Mouse (Mus musculus) kidney, adult 10 weeks (tissue): ENCODE data around the gene Cenpx. TPM values are rescaled to one million over a fixed set of nuclear protein-coding genes. Genes with fewer than 3 reads are reported as not detected.

ENCODE experiments used
- polyA plus RNA-seq: library from polyadenylated mRNA; stranded (reverse); fragments of 350-450 nt; fragmentation: Illumina TruSeq; extraction: RNeasy Lipid Tissue Mini Kit (QIAGEN cat#74804); gene quantifications from one replicate; pipeline ENCODE4 v1.2.3, GENCODE M21; 2014; ENCODE audit warnings: low read depth, low replicate concordance

Gene Cenpx
- 0.97 TPM for polyA plus RNA-seq

DNA sequence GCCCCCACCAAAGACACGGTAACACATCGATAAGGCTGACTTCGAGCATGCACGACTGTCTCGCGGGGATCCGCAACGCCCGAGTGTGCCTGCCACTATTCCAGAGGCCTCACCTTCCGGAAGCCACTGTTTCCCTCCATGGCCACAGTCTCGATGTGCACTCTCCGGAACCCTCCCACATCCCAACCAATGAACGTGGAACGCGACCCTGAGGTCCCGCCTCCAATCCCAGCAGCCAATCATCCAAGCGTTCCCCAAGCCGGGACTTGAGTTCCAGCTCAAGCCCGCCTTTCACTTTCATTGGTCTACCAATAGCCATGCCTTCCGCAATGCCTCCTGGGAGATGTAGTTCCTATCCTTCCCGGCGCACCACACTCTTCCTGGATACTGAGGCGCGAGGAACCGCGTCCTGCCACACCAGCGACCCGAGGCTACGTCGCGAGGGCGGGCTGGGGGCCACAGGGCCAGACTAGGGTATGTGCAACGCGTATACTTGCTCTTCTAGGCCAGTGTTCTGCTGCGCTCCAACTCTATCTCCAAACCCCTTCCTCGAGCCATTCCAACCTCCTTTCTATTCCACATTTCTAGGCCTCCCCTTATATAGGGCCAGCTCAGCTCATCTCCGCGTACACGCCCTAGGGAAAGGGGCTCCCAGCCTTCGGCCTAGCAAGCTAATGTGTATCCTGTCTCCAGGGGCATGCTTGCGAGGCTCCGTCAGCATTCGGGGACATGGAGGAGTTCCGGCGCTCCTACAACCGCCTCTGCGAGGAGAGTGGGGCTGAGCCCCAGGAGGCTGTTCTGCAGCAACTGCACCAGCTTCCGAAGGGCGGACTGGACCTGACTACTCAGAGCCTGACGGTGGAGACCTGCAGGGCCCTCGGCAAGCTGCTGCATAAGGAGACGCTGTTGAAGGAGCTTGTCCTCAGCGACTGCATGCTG is at the start of gene Cenpx, which contains the start of gene Lrrc45:
TSS of gene Cenpx (minus strand) at position 159 of the 939 bp plus-strand sequence.
TSS of gene Lrrc45 (plus strand) at position 346 of the 939 bp plus-strand sequence.

DNA sequence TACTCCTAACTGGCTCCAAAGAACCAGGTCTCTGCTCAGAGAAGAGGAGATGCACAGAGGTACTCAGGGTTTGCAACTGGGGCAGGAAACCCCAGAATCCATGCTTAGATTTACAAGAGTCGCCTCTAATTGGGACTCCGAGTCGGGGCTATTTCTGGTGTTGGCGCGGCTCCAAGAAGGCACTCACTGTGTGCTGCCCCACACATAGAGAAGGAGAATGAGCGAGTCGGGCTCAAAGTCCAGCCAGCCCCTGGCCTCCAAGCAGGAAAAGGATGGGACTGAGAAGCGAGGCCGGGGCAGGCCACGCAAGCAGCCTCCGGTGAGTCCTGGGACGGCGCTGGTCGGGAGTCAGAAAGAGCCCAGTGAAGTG is 49.1 kb upstream of the Cenpx start, which contains the start of gene Hmga1b:
TSS of gene Hmga1b (plus strand) at position 123 of the 370 bp plus-strand sequence.

DNA sequence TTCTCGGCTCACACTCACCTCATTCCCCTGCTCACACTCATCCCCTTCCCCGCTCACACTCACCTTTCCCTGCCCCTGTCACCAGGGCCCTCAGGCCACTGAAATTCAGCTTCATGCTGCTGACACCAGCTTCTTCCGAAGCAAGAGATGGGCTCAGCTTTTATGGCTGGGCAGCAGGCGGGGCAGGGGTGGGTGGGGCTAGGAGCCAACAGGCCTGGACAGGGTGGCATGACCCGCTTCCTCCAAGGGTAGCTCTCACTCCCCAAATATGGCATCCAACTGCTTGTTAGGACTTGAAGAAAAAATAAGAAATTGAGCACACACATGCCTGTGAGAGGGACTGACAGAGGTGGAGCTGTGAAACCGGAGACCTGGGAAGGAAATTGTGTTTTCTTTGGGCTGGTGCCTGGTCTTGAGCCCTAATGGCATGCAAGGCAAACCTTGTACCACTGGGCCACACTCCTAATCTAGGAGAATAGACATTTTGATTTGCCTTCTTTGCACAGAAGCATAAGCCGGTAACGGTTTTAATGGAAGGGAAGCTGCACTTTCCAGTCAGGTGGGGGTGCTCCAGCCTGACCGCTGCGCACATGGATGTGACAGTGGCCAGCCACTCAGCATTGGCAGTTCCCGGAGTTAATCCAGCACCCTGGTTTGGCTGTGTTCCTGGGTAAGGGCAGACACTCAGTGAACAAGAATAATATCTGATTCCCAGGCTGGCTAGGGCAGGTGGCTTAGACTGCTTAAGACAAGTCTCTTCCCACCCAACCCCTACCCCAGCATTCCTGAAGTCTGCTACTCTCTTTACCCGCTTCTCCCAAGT is 18.5 kb upstream of the Cenpx start, which contains the start of gene Cbr2:
TSS of gene Cbr2 (minus strand) at position 257 of the 823 bp plus-strand sequence.

DNA sequence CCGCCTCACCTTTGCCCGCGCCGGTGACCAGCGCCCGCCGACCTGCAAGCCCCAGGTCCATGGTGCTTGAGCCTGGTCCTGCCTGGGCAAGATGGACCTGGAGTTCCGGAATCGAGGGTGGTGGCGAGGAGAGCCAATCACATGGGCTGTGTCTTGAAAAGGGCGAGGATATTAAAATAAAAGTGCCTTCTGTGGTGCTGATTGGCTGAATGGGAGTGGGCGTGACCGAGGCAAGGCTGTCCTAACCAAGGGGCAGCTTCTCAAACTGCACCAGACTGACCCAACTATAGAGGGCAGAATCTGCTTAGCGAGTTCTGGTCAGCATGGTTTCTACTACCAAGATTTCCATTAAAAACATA is 13.6 kb upstream of the Cenpx start, which contains the start of gene Dcxr:
TSS of gene Dcxr (minus strand) at position 113 of the 359 bp plus-strand sequence.

DNA sequence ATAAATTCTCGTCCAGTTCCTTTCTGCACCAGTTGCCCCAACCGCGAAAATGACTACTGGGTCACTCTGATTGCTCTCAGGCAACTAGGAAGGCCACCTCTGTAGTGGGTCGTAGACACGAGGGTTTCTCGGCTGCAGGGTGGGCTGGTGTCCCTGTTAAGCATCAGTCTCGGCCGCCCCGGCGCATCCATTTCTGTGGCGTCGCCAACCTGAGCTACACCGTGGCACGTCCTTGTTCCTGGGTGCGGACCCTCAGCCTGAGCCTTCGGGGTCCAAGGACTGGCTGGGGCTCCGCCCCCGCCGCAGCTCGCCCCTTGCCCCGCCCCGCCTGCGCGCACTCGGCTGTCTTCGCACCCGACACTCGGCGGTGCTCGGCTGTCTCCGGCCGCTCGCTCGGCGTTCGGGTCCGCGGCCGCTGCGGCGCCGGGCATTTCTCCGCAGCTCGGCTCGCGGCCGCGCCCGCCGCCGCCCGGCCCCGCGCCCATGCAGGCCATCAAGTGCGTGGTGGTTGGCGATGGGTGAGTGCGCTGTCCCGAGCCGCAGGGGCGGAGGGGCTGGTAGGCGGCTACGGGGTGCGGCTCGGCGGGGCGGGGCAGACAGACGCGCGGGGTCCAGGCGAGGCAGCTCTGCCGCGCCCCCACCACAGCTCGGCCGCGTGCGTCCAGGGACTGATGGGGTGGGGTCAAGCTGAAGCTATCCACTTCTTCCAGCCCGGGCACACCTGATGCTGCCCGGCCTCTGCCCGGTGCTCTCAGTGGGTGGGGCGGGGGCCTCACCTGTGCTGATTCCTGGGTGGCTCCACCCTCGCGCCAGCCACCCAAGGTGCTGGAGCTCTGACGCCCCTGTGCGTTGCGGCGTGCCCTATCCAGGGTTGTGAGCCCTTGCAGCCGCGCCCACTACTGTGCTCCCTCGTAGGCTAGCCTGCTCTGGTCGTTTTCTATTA is 7.9 kb upstream of the Cenpx start, which contains the start of gene Rac3:
TSS of gene Rac3 (plus strand) at position 347 of the 943 bp plus-strand sequence.

DNA sequence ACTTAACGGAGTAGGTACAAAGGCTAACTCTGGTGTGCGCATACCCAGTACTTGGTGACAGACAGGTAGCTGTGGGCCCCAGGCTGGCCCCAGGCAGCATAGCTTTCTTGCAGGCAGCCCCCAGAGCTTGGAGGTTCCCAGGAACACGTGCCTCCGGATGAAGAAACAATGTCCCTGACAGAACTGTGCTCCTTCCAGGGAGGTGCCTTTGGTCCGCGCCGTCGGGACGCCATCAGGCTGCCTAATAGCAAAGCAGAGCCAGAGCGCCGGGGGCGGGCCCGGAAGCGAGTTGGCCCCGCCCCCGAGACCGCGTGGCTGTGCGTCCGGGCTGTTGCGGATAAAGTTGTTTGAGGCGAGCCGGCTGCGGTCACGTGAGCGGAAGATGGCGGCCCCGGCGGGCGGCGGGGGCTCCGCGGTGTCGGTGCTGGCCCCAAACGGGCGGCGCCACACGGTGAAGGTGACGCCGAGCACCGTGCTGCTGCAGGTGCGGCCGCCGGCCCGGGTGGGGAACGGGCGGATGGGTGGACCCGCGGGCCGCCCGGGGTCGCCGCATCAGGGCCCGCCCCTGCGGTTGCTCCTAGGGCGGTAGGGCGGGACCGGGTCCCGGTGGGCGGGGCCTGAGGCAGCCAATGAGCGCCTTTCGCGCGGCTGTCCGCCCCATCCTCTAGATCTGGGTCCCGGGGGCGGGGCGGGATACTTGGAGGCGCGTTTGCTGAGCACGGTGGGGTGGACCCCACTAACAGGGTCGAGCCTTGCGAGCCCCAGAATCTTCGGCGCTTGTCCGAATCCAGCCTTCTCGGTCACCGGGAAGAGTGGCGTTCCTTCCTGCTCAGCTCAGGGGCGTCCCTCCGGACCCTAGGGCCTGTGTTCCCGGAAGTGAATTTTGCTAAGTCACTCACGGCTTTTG is 40.6 kb downstream of the Cenpx start, which contains the start of gene Aspscr1:
TSS of gene Aspscr1 (plus strand) at position 287 of the 907 bp plus-strand sequence.

DNA sequence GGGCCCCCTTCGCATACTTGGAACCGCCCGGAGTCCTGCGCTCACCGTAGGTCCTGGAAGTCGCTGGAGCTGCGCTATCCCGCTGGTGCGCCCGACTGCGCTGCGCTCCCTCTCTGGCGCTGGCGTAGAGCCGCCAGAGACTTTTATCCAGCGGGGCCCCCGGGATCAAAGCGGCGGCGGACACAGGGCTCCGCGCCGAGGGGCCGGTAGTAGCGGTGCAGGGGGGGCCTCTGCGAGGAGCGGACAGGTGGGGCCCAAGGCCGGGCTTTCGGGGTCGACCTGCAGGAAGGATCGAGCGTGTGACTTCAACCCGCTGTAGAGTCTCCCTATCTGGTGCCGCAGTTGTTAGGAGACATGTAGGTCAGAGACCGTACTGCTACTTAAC is 52.5 kb downstream of the Cenpx start, which contains the start of gene Notum:
TSS of gene Notum (minus strand) at position 100 of the 385 bp plus-strand sequence.

Other genes with a start within 250 kb of the Cenpx start
- 9.9 TPM for gene Arl16, start 246.1 kb downstream of the Cenpx start, polyA plus RNA-seq
- 6.1 TPM for gene Mrpl12, start 229.1 kb downstream of the Cenpx start, polyA plus RNA-seq
- gene Slc25a10, start 221.9 kb downstream of the Cenpx start, polyA plus RNA-seq = 2.5 TPM
- 2.3 TPM for gene Gcgr, start 183.0 kb downstream of the Cenpx start, polyA plus RNA-seq
- 0.89 TPM for gene Mcrip1, start 164.0 kb downstream of the Cenpx start, polyA plus RNA-seq
- not detected for gene Ppp1r27, start 162.6 kb downstream of the Cenpx start, polyA plus RNA-seq
- gene P4hb, start 140.5 kb downstream of the Cenpx start, polyA plus RNA-seq = 238 TPM
- gene Arhgdia, start 132.1 kb downstream of the Cenpx start, polyA plus RNA-seq = 20.6 TPM
- gene Alyref, start 115.4 kb downstream of the Cenpx start, polyA plus RNA-seq = 11.9 TPM
- gene Anapc11, start 115.3 kb downstream of the Cenpx start, polyA plus RNA-seq = 7.1 TPM
- gene Npb, start 105.3 kb downstream of the Cenpx start, polyA plus RNA-seq = not detected
- gene Pcyt2, start 95.8 kb downstream of the Cenpx start, polyA plus RNA-seq = 15.0 TPM
- gene Sirt7, start 88.5 kb downstream of the Cenpx start, polyA plus RNA-seq = 3.0 TPM
- 11.3 TPM for gene Mafg, start 80.1 kb downstream of the Cenpx start, polyA plus RNA-seq
- gene Pycr1, start 70.0 kb downstream of the Cenpx start, polyA plus RNA-seq = 0.32 TPM
- gene Myadml2, start 65.6 kb downstream of the Cenpx start, polyA plus RNA-seq = not detected
- not detected for gene Notum, start 52.6 kb downstream of the Cenpx start, polyA plus RNA-seq
- gene Aspscr1, start 40.8 kb downstream of the Cenpx start, polyA plus RNA-seq = 1.6 TPM
- 0.24 TPM for gene Lrrc45, start 187 bp upstream of the Cenpx start, polyA plus RNA-seq
- gene Rac3, start 7.7 kb upstream of the Cenpx start, polyA plus RNA-seq = not detected
- gene Dcxr, start 13.5 kb upstream of the Cenpx start, polyA plus RNA-seq = 1.3 TPM
- gene Cbr2, start 18.4 kb upstream of the Cenpx start, polyA plus RNA-seq = not detected
- not detected for gene Hmga1b, start 49.1 kb upstream of the Cenpx start, polyA plus RNA-seq
- not detected for gene Rfng, start 70.5 kb upstream of the Cenpx start, polyA plus RNA-seq
- gene Gps1, start 70.5 kb upstream of the Cenpx start, polyA plus RNA-seq = 17.3 TPM
- gene Dus1l, start 82.7 kb upstream of the Cenpx start, polyA plus RNA-seq = 7.1 TPM
- gene Fasn, start 110.8 kb upstream of the Cenpx start, polyA plus RNA-seq = 0.44 TPM
- gene Ccdc57, start 219.1 kb upstream of the Cenpx start, polyA plus RNA-seq = 0.28 TPM
- not detected for gene Slc16a3, start 234.7 kb upstream of the Cenpx start, polyA plus RNA-seq